Mouse (Mus musculus) G1E (cell line): ENCODE data around the gene Hist1h2ad.

Source experiments
- CTCF ChIP-seq: IDR thresholded peaks from 2 replicates; pipeline ENCODE4 v1.5.1; 2012; ENCODE audit warnings: low read depth, low read length, inconsistent platforms, mixed read lengths
- GATA1 ChIP-seq: IDR thresholded peaks from 2 replicates; pipeline ENCODE4 v1.6.1; 2012; ENCODE audit warnings: borderline replicate concordance, low read length, inconsistent platforms, mixed read lengths
- GATA2 ChIP-seq: IDR thresholded peaks from 2 replicates; pipeline ENCODE4 v1.6.1; 2012; ENCODE audit warnings: low read depth, low read length, inconsistent platforms, borderline replicate concordance
- POLR2AphosphoS5 ChIP-seq: IDR thresholded peaks from 2 replicates; pipeline ENCODE4 v1.6.1; 2012; ENCODE audit warnings: low read depth, low read length, inconsistent platforms; ENCODE audit not compliant: insufficient replicate concordance
- TAL1 ChIP-seq: conservative IDR thresholded peaks from 2 replicates; pipeline ENCODE4 v1.6.1; 2012; ENCODE audit warnings: low read depth, low read length, inconsistent platforms, mixed read lengths

GRCm38 (mm10) chr13:23620056-23620732 is 46.0 kb downstream of the Hist1h2ad start:
- TF ChIP-seq CTCF (no peak), GATA1 (no peak), TAL1 (no peak), POLR2AphosphoS5 (no peak), GATA2 (no peak)
